9 mouse cellular contexts compared by ENCODE assay signal in the genomic region with DNA sequence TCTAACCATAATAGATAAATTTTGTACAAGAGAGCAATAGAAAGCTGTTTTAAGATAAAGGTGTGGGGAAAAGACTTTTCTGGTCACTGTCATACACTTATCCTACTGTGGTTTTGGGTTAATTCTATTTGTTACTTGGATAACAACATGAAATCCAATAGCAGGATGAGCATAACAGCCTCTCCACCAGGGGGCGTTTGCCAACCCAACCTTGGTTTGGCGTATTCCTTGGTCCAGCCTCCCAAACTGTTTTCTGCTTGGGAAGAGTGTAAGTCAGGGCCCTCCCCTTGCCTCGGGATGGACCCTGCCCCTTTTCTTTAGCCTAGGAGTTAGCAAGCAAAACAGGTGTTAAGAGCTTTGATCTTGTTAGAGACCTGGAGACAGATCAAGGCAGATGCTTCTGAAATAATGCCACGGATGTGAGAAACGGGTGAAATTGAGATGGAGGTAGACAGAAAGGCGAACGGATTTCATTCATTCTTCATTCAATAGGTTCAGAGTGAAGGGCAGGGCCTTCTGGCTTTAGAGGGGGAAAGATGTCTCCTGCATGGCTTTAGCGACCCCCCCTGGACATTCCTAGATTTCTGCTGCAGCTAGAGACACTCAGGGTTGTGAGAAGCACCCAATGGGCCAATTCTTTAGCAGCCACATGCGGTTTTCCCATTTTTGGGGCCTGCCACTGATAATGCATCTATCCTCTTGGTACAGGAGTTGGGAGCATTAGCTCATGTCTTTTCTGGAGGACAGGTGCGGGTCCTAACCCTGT.
DNase-seq lines count a peak whose midpoint lies in the region; ATAC-seq lines count a peak whose summit lies in the region.
"Had no signal": no experiment of that assay in that cellular context is flagged by ENCODE, and none has a peak within 500 bp of the region (broad histone marks: within the 10 kb centered on the region; RNA-seq: fewer than 3 reads in every experiment).

No protein-coding gene starts in this region.

- no peak for ATAC-seq in heart, embryonic 11.5 days (replicated peaks; ENCODE audit: insufficient number of reproducible peaks, low FRiP score, low TSS enrichment)
- peak; percentile 71 for ATAC-seq in megakaryocyte progenitor cell, adult 5-6 weeks (replicated peaks; ENCODE audit: poor library complexity)

- H3K27me3 ChIP-seq in heart, embryonic 11.5 days (ENCODE audit: control insufficient read depth, insufficient read depth, low read length), result peaks cover 16% of the 10 kb centered on the region

- no peak overlapping the region for H3K4me2 ChIP-seq in heart, embryonic 11.5 days

- H3K9me3 ChIP-seq in heart, embryonic 11.5 days (replicated peaks; ENCODE audit: control insufficient read depth, low read length), result no peaks in the 10 kb centered on the region
- H3K9me3 ChIP-seq: megakaryocyte, embryonic 14.5 days had no signal

- no peak overlapping the region for H3K27ac ChIP-seq in heart, embryonic 11.5 days (ENCODE audit: low read depth, low read length)

- intact Hi-C loops in heart, postnatal 10 days (cut with DNase I), result no loop called here

- WGBS in heart, embryonic 11.5 days (ENCODE audit: insufficient replicate concordance), result 20% methylated on average over 10 of the region's 10 CpGs

- H3K36me3 ChIP-seq in heart, embryonic 11.5 days (ENCODE audit: control insufficient read depth, insufficient read depth, low read length), result no peaks in the 10 kb centered on the region

- DNase-seq in heart, postnatal 10 days, result peak; percentile 33 to 64
- peak; percentile 55 for DNase-seq in 416B (ENCODE audit: low read depth)
- peak; percentile 8 for DNase-seq in T-cell, adult 2 months (ENCODE audit: low spot score)
- DNase-seq in cerebellum, postnatal 14 days, result peak; percentile 55 to 77
- DNase-seq in heart, postnatal 4 days, result peak; percentile 74
- DNase-seq in thymus, postnatal 4 days, result peak; percentile 77

- no peaks in the 10 kb centered on the region for H3K4me1 ChIP-seq in heart, embryonic 11.5 days (ENCODE audit: control insufficient read depth, insufficient read depth, low read length)
- H3K4me1 ChIP-seq: megakaryocyte, embryonic 14.5 days had no signal

- no peak overlapping the region for H3K4me3 ChIP-seq in heart, embryonic 11.5 days (ENCODE audit: low read depth, low read length)
- H3K4me3 ChIP-seq: megakaryocyte, embryonic 14.5 days had no signal

- H3K9ac ChIP-seq in heart, embryonic 11.5 days (ENCODE audit: low read depth, low read length), result no peak overlapping the region

Comparison
In these comparisons a context has a peak if more than half of its experiments do, and no peak if none do; other contexts are left out.
1. DNase-seq: peak in every context shown above with its lines; median percentile 77 in thymus, postnatal 4 days; 74 in heart, postnatal 4 days; 66 in cerebellum, postnatal 14 days; 55 in 416B; 48 in heart, postnatal 10 days; 8 in T-cell, adult 2 months.